Mouse (Mus musculus) urinary bladder, postnatal 36 days (tissue): ENCODE measurements at regions not wholly inside any gene's neighbourhood (a gene's known extent, or its start where the extent isn't known, plus 50 kb on each side); places are given as distances from the start of the nearest gene placed in this dataset.
A peak's percentile ranks its signal among the peaks of the same experiment; 100 is the strongest.

Experiments
- DNase-seq, 2 experiments: peaks; one replicate each; pipeline ENCODE4 v3.0.0; 2022; ENCODE audit warnings: low spot score in 2 of 2, mixed read lengths in 1 of 2

GRCm38 (mm10) chr5:93328059-93328458 is 61.0 kb downstream of the Ccng2 start:
- peak; percentile 72 to 73 for DNase-seq

GRCm38 (mm10) chr5:93330851-93331250 is 63.8 kb downstream of the Ccng2 start:
- DNase-seq = no peak

DNA sequence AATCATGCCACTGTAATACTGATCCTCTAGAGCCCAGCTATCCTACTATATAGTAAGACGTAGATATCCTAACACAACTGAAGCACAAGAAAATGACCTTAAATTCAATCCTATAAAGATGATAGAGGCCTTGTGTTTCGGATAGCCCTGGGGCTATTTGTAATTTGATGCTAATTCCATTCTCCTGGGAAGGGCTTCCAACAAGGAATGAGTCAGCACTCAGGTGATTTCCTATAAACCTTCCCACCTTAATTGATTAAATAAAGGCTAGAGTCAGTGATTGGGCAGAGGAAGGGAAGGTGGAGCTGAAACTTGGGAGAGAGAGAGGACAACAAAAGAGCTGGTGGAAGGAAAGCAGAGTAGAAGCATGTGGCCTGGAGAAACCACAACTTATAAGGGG is 86.0 kb downstream of the Ccng2 start:
- DNase-seq = no peak
